10 mouse cellular contexts compared by ENCODE assay signal in genomic region chr15:98664042-98664907, GRCm38 (mm10). TPM values are rescaled to one million over a fixed set of nuclear protein-coding genes. Genes with fewer than 3 reads are reported as not detected.
DNase-seq lines count a peak whose midpoint lies in the region; ATAC-seq and TF ChIP-seq lines count a peak whose summit lies in the region.
"Had no signal": no experiment of that assay in that cellular context is flagged by ENCODE, and none has a peak within 500 bp of the region (broad histone marks: within the 10 kb centered on the region; RNA-seq: fewer than 3 reads in every experiment).

No protein-coding gene starts in this region.

- no peak overlapping the region for H3K9ac ChIP-seq in forebrain, embryonic 14.5 days (ENCODE audit: low read length)
- H3K9ac ChIP-seq in forebrain, embryonic 11.5 days (ENCODE audit: low read length), result no peak overlapping the region
- no peak overlapping the region for H3K9ac ChIP-seq in liver, adult 2 months (ENCODE audit: low read depth, low read length)
- H3K9ac ChIP-seq in liver, embryonic 12.5 days, result no peak overlapping the region
- H3K9ac ChIP-seq: intestine, embryonic 15.5 days had no signal

- H3K79me2 ChIP-seq in liver, adult 2 months (ENCODE audit: control insufficient read depth, insufficient read depth, low read length), result peaks cover 7% of the 10 kb centered on the region; the same call in 1 of the 2 replicates

- TF ChIP-seq CTCF in liver, adult 2 months (IDR thresholded peaks at IDR 0.05; ENCODE audit: low read depth, low read length), result peak; percentile 52

- peak; percentile 65 for DNase-seq in forebrain, embryonic 14.5 days (ENCODE audit: low spot score)
- DNase-seq in forebrain, embryonic 11.5 days (ENCODE audit: low spot score), result no peak
- peak; percentile 59 for DNase-seq in liver, adult 2 months (ENCODE audit: extremely low read depth, low read depth, low spot score)
- DNase-seq in MEL-GATA-1-ER (ENCODE audit: extremely low read depth, low read depth), result peak; percentile 70
- peak; percentile 57 for DNase-seq in lung, postnatal 25 days (ENCODE audit: low spot score)
- DNase-seq in thymus, postnatal 25 days, result no peak
- DNase-seq in left cerebral cortex, adult 11 months (ENCODE audit: low spot score), result no peak
- DNase-seq: right cerebral cortex, adult 18-20 months had no signal

- no peak overlapping the region for H3K4me3 ChIP-seq in forebrain, embryonic 14.5 days (ENCODE audit: low read depth, low read length)
- H3K4me3 ChIP-seq in forebrain, embryonic 11.5 days (ENCODE audit: low read depth, low read length), result no peak overlapping the region
- no peak overlapping the region for H3K4me3 ChIP-seq in liver, adult 2 months (ENCODE audit: insufficient read depth, low read depth, low read length)
- no peak overlapping the region for H3K4me3 ChIP-seq in liver, embryonic 12.5 days
- H3K4me3 ChIP-seq: intestine, embryonic 15.5 days had no signal

- no peak overlapping the region for H3K4me2 ChIP-seq in forebrain, embryonic 14.5 days (ENCODE audit: low read length)
- no peak overlapping the region for H3K4me2 ChIP-seq in forebrain, embryonic 11.5 days (ENCODE audit: low read depth, low read length, severe bottlenecking)
- no peak overlapping the region for H3K4me2 ChIP-seq in liver, embryonic 12.5 days
- H3K4me2 ChIP-seq: intestine, embryonic 15.5 days had no signal

- H3K27ac ChIP-seq in forebrain, embryonic 14.5 days (ENCODE audit: low read depth, low read length), result no peak overlapping the region
- H3K27ac ChIP-seq in forebrain, embryonic 11.5 days (ENCODE audit: low read depth, low read length), result no peak overlapping the region
- H3K27ac ChIP-seq in liver, adult 2 months (replicated peaks; ENCODE audit: insufficient read depth, low read depth, low read length), result no peak overlapping the region
- H3K27ac ChIP-seq in liver, embryonic 12.5 days, result no peak overlapping the region
- H3K27ac ChIP-seq: intestine, embryonic 15.5 days had no signal

- no peak for TF ChIP-seq POLR2A in liver, adult 2 months (IDR thresholded peaks at IDR 0.05; ENCODE audit: extremely low read depth, insufficient read depth, low read length)

- no peak for ATAC-seq in forebrain, embryonic 14.5 days
- ATAC-seq in forebrain, embryonic 11.5 days (replicated peaks; ENCODE audit: low FRiP score), result no peak
- ATAC-seq in liver, embryonic 12.5 days, result no peak
- ATAC-seq: intestine, embryonic 15.5 days had no signal

- H3K36me3 ChIP-seq in forebrain, embryonic 14.5 days (ENCODE audit: control insufficient read depth, insufficient read depth, low read length), result no peaks in the 10 kb centered on the region
- H3K36me3 ChIP-seq in forebrain, embryonic 11.5 days (ENCODE audit: control insufficient read depth, insufficient read depth, low read length), result no peaks in the 10 kb centered on the region
- no peaks in the 10 kb centered on the region for H3K36me3 ChIP-seq in liver, adult 2 months (ENCODE audit: control insufficient read depth, insufficient read depth, low read length)
- peaks cover 18% of the 10 kb centered on the region for H3K36me3 ChIP-seq in liver, embryonic 12.5 days

- peaks cover 5% of the 10 kb centered on the region; the same call in 1 of the 2 replicates for H3K4me1 ChIP-seq in forebrain, embryonic 14.5 days (ENCODE audit: control insufficient read depth, insufficient read depth, low read length)
- no peaks in the 10 kb centered on the region for H3K4me1 ChIP-seq in forebrain, embryonic 11.5 days (replicated peaks; ENCODE audit: control insufficient read depth, insufficient read depth, low read length)
- peaks cover 2% of the 10 kb centered on the region; the same call in 1 of the 2 replicates for H3K4me1 ChIP-seq in liver, adult 2 months (ENCODE audit: control insufficient read depth, insufficient read depth, low read length)
- peaks cover 25% of the 10 kb centered on the region for H3K4me1 ChIP-seq in liver, embryonic 12.5 days
- H3K4me1 ChIP-seq: intestine, embryonic 15.5 days had no signal

- H3K27me3 ChIP-seq in forebrain, embryonic 14.5 days (replicated peaks; ENCODE audit: control insufficient read depth, insufficient read depth, low read length), result no peaks in the 10 kb centered on the region
- H3K27me3 ChIP-seq in forebrain, embryonic 11.5 days (ENCODE audit: control insufficient read depth, insufficient read depth, low read length), result no peaks in the 10 kb centered on the region
- H3K27me3 ChIP-seq in liver, adult 2 months (ENCODE audit: control insufficient read depth, insufficient read depth, low read length), result no peaks in the 10 kb centered on the region
- H3K27me3 ChIP-seq in liver, embryonic 12.5 days (replicated peaks), result 0 out of 2 replicates have a peak, but pooled peaks cover 5% of the 10 kb centered on the region
- H3K27me3 ChIP-seq: intestine, embryonic 15.5 days had no signal

- WGBS in forebrain, embryonic 14.5 days, result 75% methylated on average over 11 of the region's 11 CpGs
- WGBS in forebrain, embryonic 11.5 days, result 83% methylated on average over 11 of the region's 11 CpGs
- 65% methylated on average over 11 of the region's 11 CpGs for WGBS in liver, adult 2 months
- WGBS in liver, embryonic 12.5 days (ENCODE audit: insufficient replicate concordance), result 67% methylated on average over 11 of the region's 11 CpGs

- no peaks in the 10 kb centered on the region for H3K9me3 ChIP-seq in forebrain, embryonic 14.5 days (replicated peaks; ENCODE audit: control insufficient read depth, low read length)
- H3K9me3 ChIP-seq in forebrain, embryonic 11.5 days (ENCODE audit: control insufficient read depth, low read length), result no peaks in the 10 kb centered on the region
- H3K9me3 ChIP-seq in liver, embryonic 12.5 days (replicated peaks), result no peaks in the 10 kb centered on the region
- H3K9me3 ChIP-seq: intestine, embryonic 15.5 days had no signal

RNA-seq across cellular contexts. Expression of gene Ddx23, which starts 1.6 kb away (rescaled TPM):
- 18.2 and 24.3 TPM in 2 replicates for polyA plus RNA-seq in forebrain, embryonic 14.5 days (2014; fragmentation: Nextera tagmentation; extraction: Ambion mirVana)
- 24.2 and 31.2 TPM in 2 replicates for polyA plus RNA-seq in forebrain, embryonic 11.5 days (2014; fragmentation: Nextera tagmentation; extraction: Ambion mirVana)
- 27.6 and 33.9 TPM in 2 replicates for total RNA-seq in liver, adult 2 months (2014; rRNA removed)
- 15.4 and 18.8 TPM in 2 replicates for polyA plus RNA-seq in liver, adult 2 months (2012; rRNA removed)
- 15.9 and 16.2 TPM in 2 replicates for polyA plus RNA-seq in liver, embryonic 12.5 days (2016; fragmentation: Nextera tagmentation; extraction: Ambion mirVana)

RNA-seq across cellular contexts. Expression of gene Rnd1, which starts 13.0 kb away (rescaled TPM):
- polyA plus RNA-seq in forebrain, embryonic 14.5 days (2014; fragmentation: Nextera tagmentation; extraction: Ambion mirVana), result 6.3 and 6.8 TPM in 2 replicates
- 1.9 and 2.8 TPM in 2 replicates for polyA plus RNA-seq in forebrain, embryonic 11.5 days (2014; fragmentation: Nextera tagmentation; extraction: Ambion mirVana)
- 20.0 and 23.2 TPM in 2 replicates for total RNA-seq in liver, adult 2 months (2014; rRNA removed)
- 7.4 and 21.3 TPM in 2 replicates for polyA plus RNA-seq in liver, adult 2 months (2012; rRNA removed)
- 0.30 and 0.50 TPM in 2 replicates for polyA plus RNA-seq in liver, embryonic 12.5 days (2016; fragmentation: Nextera tagmentation; extraction: Ambion mirVana)

RNA-seq across cellular contexts. Expression of gene Cacnb3, which starts 33.6 kb away (rescaled TPM):
- 75.9 and 95.4 TPM in 2 replicates for polyA plus RNA-seq in forebrain, embryonic 14.5 days (2014; fragmentation: Nextera tagmentation; extraction: Ambion mirVana)
- polyA plus RNA-seq in forebrain, embryonic 11.5 days (2014; fragmentation: Nextera tagmentation; extraction: Ambion mirVana), result 45.3 and 46.9 TPM in 2 replicates
- 0.27 and 0.28 TPM in 2 replicates for total RNA-seq in liver, adult 2 months (2014; rRNA removed)
- polyA plus RNA-seq in liver, adult 2 months (2012; rRNA removed), result 0.75 and 0.86 TPM in 2 replicates
- polyA plus RNA-seq in liver, embryonic 12.5 days (2016; fragmentation: Nextera tagmentation; extraction: Ambion mirVana), result 3.8 and 4.9 TPM in 2 replicates

RNA-seq across cellular contexts. Expression of gene Ccdc65, which starts 43.7 kb away (rescaled TPM):
- 3.2 and 3.3 TPM in 2 replicates for polyA plus RNA-seq in forebrain, embryonic 14.5 days (2014; fragmentation: Nextera tagmentation; extraction: Ambion mirVana)
- 0.92 and 1.3 TPM in 2 replicates for polyA plus RNA-seq in forebrain, embryonic 11.5 days (2014; fragmentation: Nextera tagmentation; extraction: Ambion mirVana)
- total RNA-seq in liver, adult 2 months (2014; rRNA removed), result not detected in 2 replicates
- polyA plus RNA-seq in liver, adult 2 months (2012; rRNA removed), result not detected in 2 replicates
- polyA plus RNA-seq in liver, embryonic 12.5 days (2016; fragmentation: Nextera tagmentation; extraction: Ambion mirVana), result 0.06 TPM in 1 of 2 replicates, not detected in the other

RNA-seq across cellular contexts. Expression of gene Adcy6, which starts 54.4 kb away (rescaled TPM):
- polyA plus RNA-seq in forebrain, embryonic 14.5 days (2014; fragmentation: Nextera tagmentation; extraction: Ambion mirVana), result 6.4 and 10.4 TPM in 2 replicates
- 11.2 and 12.3 TPM in 2 replicates for polyA plus RNA-seq in forebrain, embryonic 11.5 days (2014; fragmentation: Nextera tagmentation; extraction: Ambion mirVana)
- 8.9 and 11.8 TPM in 2 replicates for total RNA-seq in liver, adult 2 months (2014; rRNA removed)
- 13.7 and 16.3 TPM in 2 replicates for polyA plus RNA-seq in liver, adult 2 months (2012; rRNA removed)
- polyA plus RNA-seq in liver, embryonic 12.5 days (2016; fragmentation: Nextera tagmentation; extraction: Ambion mirVana), result 9.7 and 10.2 TPM in 2 replicates

Comparison
In these comparisons a context has a peak if more than half of its experiments do, and no peak if none do; other contexts are left out.
1. DNase-seq: peak in forebrain, embryonic 14.5 days (single experiment), liver, adult 2 months (single experiment), MEL-GATA-1-ER (single experiment) and lung, postnatal 25 days (single experiment); none in forebrain, embryonic 11.5 days (single experiment), thymus, postnatal 25 days (single experiment) and left cerebral cortex, adult 11 months (single experiment).